16 mouse cellular contexts compared by ENCODE assay signal in genomic region chr1:54789327-54789960, GRCm38 (mm10).
DNase-seq lines count a peak whose midpoint lies in the region; ATAC-seq and TF ChIP-seq lines count a peak whose summit lies in the region.
"Had no signal": no experiment of that assay in that cellular context is flagged by ENCODE, and none has a peak within 500 bp of the region (broad histone marks: within the 10 kb centered on the region; RNA-seq: fewer than 3 reads in every experiment).

No protein-coding gene starts in this region.

- no peak for TF ChIP-seq CTCF in MEL (IDR thresholded peaks at IDR 0.05 in 2 of 3, conservative IDR thresholded peaks at IDR 0.05 in 1 of 3; ENCODE audit: control insufficient read depth in 1 of 3, insufficient read depth in 1 of 3, low read depth in 2 of 3, low read length in 3 of 3, poor library complexity in 1 of 3, severe bottlenecking in 1 of 3)

- H3K36me3 ChIP-seq in MEL (ENCODE audit: control insufficient read depth in 1 of 2, insufficient read depth in 2 of 2, low read length in 2 of 2): peaks cover 0 to 10% of the 10 kb centered on the region in 2 experiments; a peak in 2 of 4 replicates
- no peaks in the 10 kb centered on the region for H3K36me3 ChIP-seq in kidney, embryonic 15.5 days
- H3K36me3 ChIP-seq: midbrain, embryonic 12.5 days had no signal

- no peak for TF ChIP-seq RAD21 in MEL (IDR thresholded peaks at IDR 0.05; ENCODE audit: low read depth, low read length)

- H3K4me2 ChIP-seq in kidney, embryonic 15.5 days: no peak overlapping the region
- H3K4me2 ChIP-seq: midbrain, embryonic 12.5 days had no signal

- no peaks in the 10 kb centered on the region for H3K27me3 ChIP-seq in MEL (ENCODE audit: control insufficient read depth in 1 of 2, insufficient read depth in 2 of 2, low read length in 2 of 2)
- H3K27me3 ChIP-seq in kidney, embryonic 15.5 days: no peaks in the 10 kb centered on the region
- H3K27me3 ChIP-seq: midbrain, embryonic 12.5 days had no signal

- no peak for TF ChIP-seq POLR2A in MEL (IDR thresholded peaks at IDR 0.05; ENCODE audit: control insufficient read depth in 1 of 2, insufficient read depth in 1 of 2, low read depth in 1 of 2, low read length in 2 of 2, poor library complexity in 1 of 2)

- WGBS in kidney, embryonic 15.5 days: 81% methylated on average over 7 of the region's 7 CpGs

- no peak for ATAC-seq in kidney, embryonic 15.5 days (replicated peaks; ENCODE audit: low FRiP score)

- peak; percentile 75 to 79 for TF ChIP-seq EP300 in MEL (IDR thresholded peaks at IDR 0.05; ENCODE audit: low read depth in 1 of 2, low read length in 2 of 2)

- no peaks in the 10 kb centered on the region for H3K79me2 ChIP-seq in MEL (ENCODE audit: control insufficient read depth, insufficient read depth, low read length, poor library complexity)

- H3K9me3 ChIP-seq in MEL (replicated peaks; ENCODE audit: insufficient read depth, low read length): no peaks in the 10 kb centered on the region
- no peaks in the 10 kb centered on the region for H3K9me3 ChIP-seq in kidney, embryonic 15.5 days (replicated peaks)
- H3K9me3 ChIP-seq: midbrain, embryonic 12.5 days had no signal

- peak; percentile 19 to 21 for DNase-seq in cerebellum, postnatal 14 days
- DNase-seq in cerebellum, adult 11-12 months: no peak
- DNase-seq in kidney, adult 9 months: peak; percentile 38
- DNase-seq in kidney, postnatal 25 days: no peak
- peak; percentile 68 for DNase-seq in MEL (ENCODE audit: low read depth, low spot score)
- DNase-seq in embryo, embryonic 10 days (ENCODE audit: low spot score): no peak
- DNase-seq: B cell, adult 2 months; cerebellum, postnatal 25 days; gastrocnemius, postnatal 36 days; kidney, postnatal 14 days had no signal

- no peak overlapping the region for H3K9ac ChIP-seq in MEL (ENCODE audit: control insufficient read depth, low read depth, low read length, poor library complexity, severe bottlenecking)
- H3K9ac ChIP-seq in kidney, embryonic 15.5 days: no peak overlapping the region
- H3K9ac ChIP-seq: liver, embryonic 14.5 days; midbrain, embryonic 12.5 days had no signal

- H3K27ac ChIP-seq in MEL (ENCODE audit: control insufficient read depth, low read depth, low read length): no peak overlapping the region
- peak overlapping the region; percentile 74 for H3K27ac ChIP-seq in brown adipose tissue, adult 24 weeks (replicated peaks; ENCODE audit: low read depth, low read length)
- H3K27ac ChIP-seq in kidney, embryonic 15.5 days: no peak overlapping the region
- H3K27ac ChIP-seq: left cerebral cortex, adult 2 months; liver, embryonic 14.5 days; midbrain, embryonic 12.5 days had no signal

- H3K4me1 ChIP-seq in MEL (ENCODE audit: control insufficient read depth in 1 of 2, insufficient read depth in 2 of 2, low read length in 2 of 2): peaks cover 0 to 13% of the 10 kb centered on the region in 2 experiments; a peak in 2 of 4 replicates
- peaks cover 29% of the 10 kb centered on the region for H3K4me1 ChIP-seq in brown adipose tissue, adult 24 weeks (ENCODE audit: control insufficient read depth, insufficient read depth, insufficient read length, low read length)
- no peaks in the 10 kb centered on the region for H3K4me1 ChIP-seq in kidney, embryonic 15.5 days

- H3K4me3 ChIP-seq in MEL (ENCODE audit: control insufficient read depth in 1 of 2, insufficient read depth in 1 of 2, low read depth in 2 of 2, low read length in 2 of 2): no peak overlapping the region
- H3K4me3 ChIP-seq in brown adipose tissue, adult 24 weeks (ENCODE audit: insufficient read depth, low read depth, low read length): no peak overlapping the region
- no peak overlapping the region for H3K4me3 ChIP-seq in kidney, embryonic 15.5 days (replicated peaks)
- H3K4me3 ChIP-seq: erythroblast, embryonic 14.5 days; left cerebral cortex, adult 2 months; midbrain, embryonic 12.5 days had no signal

TF ChIP-seq in MEL, 35 proteins besides CTCF, POLR2A, EP300 and RAD21:
- TF ChIP-seq SIN3A (IDR thresholded peaks at IDR 0.05; ENCODE audit: low read length): no peak
- peak; percentile 70 for TF ChIP-seq TAL1 (IDR thresholded peaks at IDR 0.05; ENCODE audit: low read length)
- TF ChIP-seq MYB (IDR thresholded peaks at IDR 0.05; ENCODE audit: low read depth, low read length): no peak
- TF ChIP-seq TCF12 (IDR thresholded peaks at IDR 0.05; ENCODE audit: low read depth, low read length): peak; percentile 80
- TF ChIP-seq GATA1 (IDR thresholded peaks at IDR 0.05; ENCODE audit: low read depth, low read length): peak; percentile 79
- peak; percentile 64 for TF ChIP-seq RCOR1 (IDR thresholded peaks at IDR 0.05; ENCODE audit: low read depth, low read length)
- peak; percentile 63; the same call in 1 of the 2 replicates for TF ChIP-seq ETS1 (IDR thresholded peaks at IDR 0.05; ENCODE audit: low read depth, low read length)
- TF ChIP-seq CHD2 (IDR thresholded peaks at IDR 0.05; ENCODE audit: low read length): peak; percentile 30; the same call in 1 of the 2 replicates

Comparison
In these comparisons a context has a peak if more than half of its experiments do, and no peak if none do; other contexts are left out.
1. DNase-seq: peak in cerebellum, postnatal 14 days (2 of 2), kidney, adult 9 months (single experiment) and MEL (single experiment); none in cerebellum, adult 11-12 months (single experiment), kidney, postnatal 25 days (0 of 2) and embryo, embryonic 10 days (single experiment).